Mouse (Mus musculus) embryo, embryonic 11 days (tissue): Measurements from ENCODE around the gene Odf3b.
A peak's percentile ranks its signal among the peaks of the same experiment; 100 is the strongest.

Source experiments
- DNase-seq: peaks from one replicate; pipeline ENCODE4 v3.0.0-alpha.2; 2015

Gene Odf3b

GRCm38 (mm10) chr15:89378831-89379401 lies at the start of gene Odf3b:
Gene Odf3b (minus strand): TSS chr15:89379282.
- peak; percentile 52 for DNase-seq

- DNase-seq: no peak
These were observed 49.2 kb upstream of the Odf3b start for GRCm38 (mm10) chr15:89428136-89428790.

- DNase-seq: no peak
These were observed 47.6 kb upstream of the Odf3b start for GRCm38 (mm10) chr15:89426716-89427115.

GRCm38 (mm10) chr15:89425711-89426121 lies 46.6 kb upstream of the Odf3b start, which contains the start of gene Cpt1b:
Gene Cpt1b (minus strand): TSS chr15:89425863.
- no peak for DNase-seq

- DNase-seq: no peak
These were observed 45.5 kb upstream of the Odf3b start for GRCm38 (mm10) chr15:89424621-89425020.

GRCm38 (mm10) chr15:89421938-89422337 lies 42.9 kb upstream of the Odf3b start:
- no peak for DNase-seq

- no peak for DNase-seq
These were observed 36.2 kb upstream of the Odf3b start for GRCm38 (mm10) chr15:89415282-89415681.

- no peak for DNase-seq
These were observed 31.0 kb upstream of the Odf3b start, which contains the start of gene Syce3 for GRCm38 (mm10) chr15:89410118-89410517. Gene Syce3 (minus strand): TSS chr15:89410503.

GRCm38 (mm10) chr15:89406691-89407090 lies 27.6 kb upstream of the Odf3b start:
- DNase-seq: no peak

- DNase-seq: no peak
These were observed 25.9 kb upstream of the Odf3b start for GRCm38 (mm10) chr15:89404831-89405623.

- DNase-seq: no peak
These were observed 23.4 kb upstream of the Odf3b start for GRCm38 (mm10) chr15:89402471-89402870.

- no peak for DNase-seq
These were observed 20.6 kb upstream of the Odf3b start for GRCm38 (mm10) chr15:89399716-89400115.

GRCm38 (mm10) chr15:89398146-89398545 lies 19.1 kb upstream of the Odf3b start:
- DNase-seq: no peak

- no peak for DNase-seq
These were observed 17.8 kb upstream of the Odf3b start for GRCm38 (mm10) chr15:89396883-89397282.

GRCm38 (mm10) chr15:89390081-89390480 lies 11.0 kb upstream of the Odf3b start:
- no peak for DNase-seq

- no peak for DNase-seq
These were observed 8.0 kb upstream of the Odf3b start for GRCm38 (mm10) chr15:89387127-89387526.

GRCm38 (mm10) chr15:89384617-89385016 lies 5.5 kb upstream of the Odf3b start, which contains the start of gene Klhdc7b:
Gene Klhdc7b (plus strand): TSS chr15:89384917.
- no peak for DNase-seq

GRCm38 (mm10) chr15:89379429-89379828 lies 347 bp upstream of the Odf3b start:
- no peak for DNase-seq

GRCm38 (mm10) chr15:89377938-89378828 lies 899 bp downstream of the Odf3b start:
- DNase-seq: peak; percentile 21

GRCm38 (mm10) chr15:89377362-89377761 lies 1.7 kb downstream of the Odf3b start:
- peak; percentile 20 for DNase-seq

- DNase-seq: no peak
These were observed 2.1 kb downstream of the Odf3b start, which contains the start of gene Tymp for GRCm38 (mm10) chr15:89376957-89377356. Gene Tymp (minus strand): TSS chr15:89377039.

GRCm38 (mm10) chr15:89376040-89376439 lies 3.0 kb downstream of the Odf3b start:
- no peak for DNase-seq
